8 mouse cellular contexts compared by ENCODE assay signal in the genomic region with DNA sequence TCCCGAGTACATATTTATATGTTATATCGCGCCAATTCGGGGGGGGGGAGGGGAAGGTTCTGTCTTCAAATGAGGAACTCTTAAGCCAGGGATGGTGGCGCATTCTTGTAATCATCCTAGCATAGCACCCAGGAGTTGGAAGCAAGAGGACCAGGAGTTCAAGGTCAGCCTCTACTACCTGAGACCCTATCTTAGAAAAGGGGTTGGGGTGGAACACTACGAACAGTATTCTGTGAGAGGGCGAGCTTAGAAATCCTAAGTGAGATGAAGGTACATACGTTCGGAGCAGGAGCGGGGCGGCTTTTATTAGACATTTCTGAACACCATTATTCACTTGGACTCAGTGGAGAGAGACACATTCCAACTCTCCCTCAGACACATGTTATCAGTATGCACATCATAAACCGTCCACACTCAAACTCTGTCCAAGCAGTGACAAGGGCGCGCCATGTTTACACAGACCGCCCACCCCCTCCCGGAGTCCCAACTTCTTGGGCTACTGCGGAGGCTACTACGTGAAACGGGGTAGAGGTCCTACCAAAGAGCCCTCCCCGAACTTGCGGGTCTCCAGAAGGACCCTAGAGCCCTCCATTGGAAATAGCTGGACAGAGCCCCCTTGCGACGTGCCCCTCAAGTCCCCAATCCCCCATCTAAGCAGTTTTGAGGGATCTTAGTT. TPM values are rescaled to one million over a fixed set of nuclear protein-coding genes. Genes with fewer than 3 reads are reported as not detected.
DNase-seq lines count a peak whose midpoint lies in the region; ATAC-seq and TF ChIP-seq lines count a peak whose summit lies in the region.

Gene Hic1 (minus strand): TSS at position 115 of the 676 bp plus-strand sequence.

- H3K9ac ChIP-seq in ES-E14 (ENCODE audit: insufficient read depth, low read depth, low read length, poor library complexity, severe bottlenecking) = peak within 1 kb of the TSS; percentile 46
- peak within 1 kb of the TSS; percentile 55 for H3K9ac ChIP-seq in hindbrain, embryonic 15.5 days
- H3K9ac ChIP-seq in midbrain, embryonic 12.5 days (replicated peaks) = peak within 1 kb of the TSS; percentile 50; the same call in 1 of the 2 replicates

- no peaks in the 10 kb centered on the region for H3K9me3 ChIP-seq in ES-E14 (ENCODE audit: control insufficient read depth, insufficient read depth, low read depth, low read length)
- H3K9me3 ChIP-seq in forebrain, embryonic 10.5 days = no peaks in the 10 kb centered on the region
- H3K9me3 ChIP-seq in hindbrain, embryonic 15.5 days = no peaks in the 10 kb centered on the region
- H3K9me3 ChIP-seq in midbrain, embryonic 12.5 days = no peaks in the 10 kb centered on the region

- H3K36me3 ChIP-seq in ES-E14 (ENCODE audit: control insufficient read depth, insufficient read depth, low read length, poor library complexity, severe bottlenecking) = no peaks in the 10 kb centered on the region
- no peaks in the 10 kb centered on the region for H3K36me3 ChIP-seq in forebrain, embryonic 10.5 days (replicated peaks)
- no peaks in the 10 kb centered on the region for H3K36me3 ChIP-seq in hindbrain, embryonic 15.5 days
- H3K36me3 ChIP-seq in midbrain, embryonic 12.5 days = no peaks in the 10 kb centered on the region

- peaks cover 0 to 21% of the 10 kb centered on the region in 2 experiments; a peak in 1 of 4 replicates for H3K4me1 ChIP-seq in ES-E14 (ENCODE audit: control insufficient read depth in 2 of 2, insufficient read depth in 2 of 2, low read length in 2 of 2, poor library complexity in 1 of 2)
- H3K4me1 ChIP-seq in forebrain, embryonic 10.5 days = peaks cover 96% of the 10 kb centered on the region
- peaks cover 88% of the 10 kb centered on the region for H3K4me1 ChIP-seq in hindbrain, embryonic 15.5 days (replicated peaks)
- H3K4me1 ChIP-seq in midbrain, embryonic 12.5 days = peaks cover 81% of the 10 kb centered on the region

- no peak within 1 kb of the TSS for H3K27ac ChIP-seq in ES-E14 (ENCODE audit: insufficient read depth, low read depth, low read length, poor library complexity, severe bottlenecking)
- peak within 1 kb of the TSS; percentile 67 for H3K27ac ChIP-seq in forebrain, embryonic 10.5 days
- H3K27ac ChIP-seq in hindbrain, embryonic 15.5 days (replicated peaks) = peak within 1 kb of the TSS; percentile 58
- H3K27ac ChIP-seq in midbrain, embryonic 12.5 days (replicated peaks) = no peak within 1 kb of the TSS

- in situ Hi-C loops in ES-E14 (cut with MboI; ENCODE audit: low sequenced_read_pairs in 2 of 2, unreplicated experiment in 2 of 2) = no loop called here

- H3K27me3 ChIP-seq in forebrain, embryonic 10.5 days (ENCODE audit: poor library complexity, severe bottlenecking) = peaks cover 97% of the 10 kb centered on the region
- peaks cover 46% of the 10 kb centered on the region for H3K27me3 ChIP-seq in hindbrain, embryonic 15.5 days
- peaks cover 92% of the 10 kb centered on the region for H3K27me3 ChIP-seq in midbrain, embryonic 12.5 days

- ATAC-seq in hindbrain, embryonic 15.5 days (ENCODE audit: low FRiP score, low read depth) = no peak
- no peak for ATAC-seq in midbrain, embryonic 12.5 days (ENCODE audit: low FRiP score, low read depth)

- peak within 1 kb of the TSS; percentile 62 to 74 for H3K4me3 ChIP-seq in ES-E14 (ENCODE audit: insufficient read depth in 1 of 2, low read depth in 1 of 2, low read length in 2 of 2, poor library complexity in 1 of 2, severe bottlenecking in 1 of 2)
- H3K4me3 ChIP-seq in forebrain, embryonic 10.5 days = peak within 1 kb of the TSS; percentile 57
- peak within 1 kb of the TSS; percentile 45 for H3K4me3 ChIP-seq in hindbrain, embryonic 15.5 days
- peak within 1 kb of the TSS; percentile 46 for H3K4me3 ChIP-seq in midbrain, embryonic 12.5 days

- H3K4me2 ChIP-seq in hindbrain, embryonic 15.5 days = peak within 1 kb of the TSS; percentile 98
- peak within 1 kb of the TSS; percentile 65 for H3K4me2 ChIP-seq in midbrain, embryonic 12.5 days (replicated peaks)

- intact Hi-C loops in gastrocnemius, postnatal 36 days (cut with DNase I) = loop anchor here (1.0 kb wide), 1 partner anchor 188 kb away; no protein-coding TSS in a partner anchor

- WGBS in forebrain, embryonic 10.5 days = 6% methylated on average over 23 of the region's 23 CpGs
- WGBS in hindbrain, embryonic 15.5 days = 4% methylated on average over 23 of the region's 23 CpGs
- 5% methylated on average over 23 of the region's 23 CpGs for WGBS in midbrain, embryonic 12.5 days

- no peak for DNase-seq in gastrocnemius, postnatal 10 days
- no peak for DNase-seq in gastrocnemius, postnatal 36 days
- DNase-seq in ES-E14 (ENCODE audit: low read depth, low spot score) = no peak
- no peak for DNase-seq in forebrain, embryonic 10.5 days (ENCODE audit: extremely low spot score, low spot score)
- DNase-seq in yolk sac, embryonic 10.5 days (ENCODE audit: low spot score) = no peak
- DNase-seq in natural killer cell, adult 2 months (ENCODE audit: low spot score in 2 of 2) = no peak

TF ChIP-seq in ES-E14, 5 proteins besides CTCF, POLR2A, EP300 and RAD21:
- TF ChIP-seq ZC3H11A (IDR thresholded peaks at IDR 0.05; ENCODE audit: borderline replicate concordance, low read depth, low read length) = no peak
- no peak for TF ChIP-seq HCFC1 (IDR thresholded peaks at IDR 0.05; ENCODE audit: borderline replicate concordance, insufficient read depth, low read length)
- TF ChIP-seq CHD2 (IDR thresholded peaks at IDR 0.05; ENCODE audit: low read depth, low read length) = no peak
- TF ChIP-seq ZNF384 (IDR thresholded peaks at IDR 0.05; ENCODE audit: low read depth, low read length) = no peak
- TF ChIP-seq MAFK (IDR thresholded peaks at IDR 0.05; ENCODE audit: insufficient read depth, low read depth, low read length) = no peak

RNA-seq across cellular contexts. Expression of gene Hic1, which starts in this region (rescaled TPM):
- total RNA-seq in gastrocnemius, postnatal 10 days (2021) = 10 to 100 TPM; 21.1 to 27.1 TPM
- total RNA-seq in gastrocnemius, postnatal 36 days (2021) = 1 to 10 TPM; 5.1 to 7.2 TPM
- total RNA-seq in ES-E14 (2012; rRNA removed) = 1.4 and 2.1 TPM in 2 replicates
- polyA plus RNA-seq in forebrain, embryonic 10.5 days (2016; fragmentation: Nextera tagmentation; extraction: Ambion mirVana) = 0.12 and 0.21 TPM in 2 replicates
- polyA plus RNA-seq in hindbrain, embryonic 15.5 days (2015; fragmentation: Nextera tagmentation; extraction: Ambion mirVana) = 4.2 and 4.8 TPM in 2 replicates
- polyA plus RNA-seq in midbrain, embryonic 12.5 days (2016; fragmentation: Nextera tagmentation; extraction: Ambion mirVana) = 3.7 and 4.8 TPM in 2 replicates

Comparison
In these comparisons a context has a peak if more than half of its experiments do, and no peak if none do; other contexts are left out.
1. H3K27ac ChIP-seq: peak in forebrain, embryonic 10.5 days (single experiment) and hindbrain, embryonic 15.5 days (single experiment); none in ES-E14 (single experiment) and midbrain, embryonic 12.5 days (single experiment).
2. Peak in every context shown above with its lines, with median percentiles within 50 percentile points of each other: H3K4me3 ChIP-seq and H3K9ac ChIP-seq.